Mouse (Mus musculus): ENCODE measurements at regions not wholly inside any gene's neighbourhood (a gene's known extent, or its start where the extent isn't known, plus 50 kb on each side); places are given as distances from the start of the nearest gene placed in this dataset.

GRCm38 (mm10) chr3:56789155-56789554, 512.6 kb downstream of the Tm4sf1 start:
- DNase-seq = no peak

DNA sequence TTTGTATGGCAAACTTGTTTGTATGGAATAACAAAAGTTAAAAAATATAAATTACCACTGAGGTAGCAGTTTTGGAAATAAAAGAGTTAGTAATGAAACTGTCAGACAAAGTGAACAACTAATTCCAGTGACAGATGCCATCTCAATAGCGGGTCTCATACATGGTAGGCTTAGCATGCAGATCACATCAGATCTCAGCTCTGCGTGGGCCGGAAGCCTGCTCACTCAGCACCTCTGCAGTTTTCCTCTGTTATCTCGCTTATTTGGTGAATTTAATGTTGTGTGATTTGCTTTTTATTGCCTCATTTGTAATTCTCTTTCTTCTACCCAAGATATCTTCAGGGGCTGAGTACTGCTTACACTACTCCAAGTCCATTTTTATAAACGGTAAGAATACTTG, 527.9 kb downstream of the Tm4sf1 start:
- DNase-seq = peak in 1 of 2 experiments; percentile 35

- no peak for DNase-seq
These were observed 531.6 kb downstream of the Tm4sf1 start for GRCm38 (mm10) chr3:56770225-56770624.

DNA sequence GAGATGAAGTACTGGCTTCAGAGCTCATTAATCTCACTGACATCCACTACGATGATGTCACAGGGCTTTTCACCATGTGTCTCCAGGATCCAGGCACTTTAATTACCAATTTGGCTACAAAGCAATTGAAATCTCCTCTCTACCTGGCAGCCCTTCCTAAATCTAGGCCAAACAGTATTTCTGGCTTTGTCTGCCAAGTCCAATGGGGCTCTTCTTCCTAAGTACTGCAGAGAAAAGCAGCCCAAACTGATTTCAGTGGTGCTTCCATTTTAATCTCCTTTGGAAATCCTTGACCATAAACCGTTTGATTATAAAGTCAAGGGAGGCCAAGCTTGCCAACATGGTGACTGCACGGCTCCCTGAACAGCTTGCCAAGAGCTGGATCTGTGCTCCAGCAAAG, 534.7 kb downstream of the Tm4sf1 start:
- no peak for DNase-seq

- no peak for DNase-seq
These were observed 537.5 kb downstream of the Tm4sf1 start for GRCm38 (mm10) chr3:56764336-56764735.

GRCm38 (mm10) chr3:56763896-56764295, 537.9 kb downstream of the Tm4sf1 start:
- DNase-seq = no peak

GRCm38 (mm10) chr3:56753654-56754053, 548.1 kb downstream of the Tm4sf1 start:
- no peak for DNase-seq

DNA sequence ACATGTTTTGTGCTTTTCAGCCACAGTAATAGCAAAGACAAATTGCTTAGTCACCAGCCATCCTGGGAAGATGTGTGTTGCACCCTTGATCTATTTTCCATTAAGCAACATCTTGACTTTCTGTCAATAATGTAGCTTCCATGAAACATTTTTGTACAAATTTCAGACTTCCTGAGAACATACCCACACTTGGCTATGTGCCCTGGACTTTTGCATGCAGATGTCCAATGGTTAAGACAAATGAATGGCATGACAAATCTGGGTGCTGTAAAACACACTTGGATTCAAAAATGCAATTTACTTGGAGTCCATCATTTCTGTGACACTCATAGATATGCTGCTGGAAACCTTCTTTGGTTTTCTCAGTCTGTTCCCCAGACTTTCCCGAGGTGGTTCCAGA, 549.9 kb downstream of the Tm4sf1 start:
- DNase-seq = peak in 1 of 2 experiments; percentile 6

GRCm38 (mm10) chr3:56740902-56741301, 557.4 kb upstream of the Nbea start:
- no peak for DNase-seq

DNA sequence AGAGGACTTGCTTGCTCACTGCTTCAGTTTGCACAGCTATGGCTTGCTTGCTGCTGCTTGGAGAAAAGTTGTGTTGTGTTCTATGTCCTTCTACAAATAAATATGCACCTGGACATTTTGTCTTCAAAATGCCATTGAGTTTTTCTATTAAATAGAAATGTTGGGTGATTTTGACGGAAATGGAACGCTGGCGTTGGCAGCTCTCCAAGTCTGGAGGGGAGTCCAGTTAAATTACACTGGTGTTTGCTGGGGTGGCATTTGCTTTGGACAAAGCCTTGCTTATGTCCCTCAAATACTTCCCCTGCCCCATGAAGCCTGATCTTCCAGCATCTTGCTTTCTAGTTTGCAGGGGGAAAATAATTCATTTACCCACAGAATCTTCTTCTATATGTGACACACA, 556.0 kb upstream of the Nbea start:
- no peak for DNase-seq

GRCm38 (mm10) chr3:56730849-56731248, 547.3 kb upstream of the Nbea start:
- DNase-seq = no peak

GRCm38 (mm10) chr3:56724991-56725390, 541.5 kb upstream of the Nbea start:
- DNase-seq = no peak

GRCm38 (mm10) chr3:56708260-56708659, 524.8 kb upstream of the Nbea start:
- no peak for DNase-seq

GRCm38 (mm10) chr3:56707312-56707711, 523.8 kb upstream of the Nbea start:
- no peak for DNase-seq

DNA sequence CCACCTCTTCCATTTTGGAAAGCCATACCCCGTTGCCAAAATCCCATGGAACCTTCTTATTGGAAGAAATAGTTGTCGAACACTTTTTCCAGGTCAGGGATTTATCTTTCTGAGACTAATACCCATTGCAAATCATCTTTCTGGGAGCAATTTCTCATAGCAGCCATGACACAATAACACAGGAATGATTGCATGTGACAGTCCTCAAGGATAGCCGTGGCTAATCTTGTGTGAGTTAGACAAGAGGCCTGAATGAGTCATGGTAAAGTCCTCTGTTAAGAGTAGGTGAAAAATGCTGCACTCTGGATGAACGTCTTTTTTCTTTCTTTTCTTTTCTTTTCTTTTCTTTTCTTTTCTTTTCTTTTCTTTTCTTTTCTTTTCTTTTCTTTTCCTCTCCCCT, 522.5 kb upstream of the Nbea start:
- DNase-seq = no peak

- no peak for DNase-seq
These were observed 515.4 kb upstream of the Nbea start for GRCm38 (mm10) chr3:56698941-56699340.

DNA sequence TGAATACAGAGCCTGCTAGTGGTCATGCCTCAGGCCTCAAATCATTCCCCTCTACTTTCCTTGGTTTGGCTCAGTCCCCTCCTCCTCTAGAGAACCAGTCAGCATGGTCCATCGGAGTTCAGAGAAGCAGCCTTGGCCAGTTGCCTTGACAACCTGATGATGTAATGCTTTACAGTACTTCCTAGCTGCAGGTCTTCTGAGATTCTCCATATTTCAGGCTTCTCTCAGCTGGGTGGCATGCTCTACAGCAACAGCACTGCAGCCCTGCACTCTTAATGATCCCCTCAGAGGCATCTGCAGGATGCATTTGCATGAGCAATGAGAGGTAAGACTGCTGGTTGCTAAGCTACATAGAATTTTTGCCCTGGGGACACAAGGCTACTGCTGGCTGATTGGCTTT, 514.7 kb upstream of the Nbea start:
- DNase-seq = peak in 1 of 2 experiments; percentile 4

GRCm38 (mm10) chr3:56681031-56681430, 497.5 kb upstream of the Nbea start:
- DNase-seq = peak; percentile 22 to 34

- DNase-seq = no peak
These were observed 485.3 kb upstream of the Nbea start for GRCm38 (mm10) chr3:56668829-56669228.

DNA sequence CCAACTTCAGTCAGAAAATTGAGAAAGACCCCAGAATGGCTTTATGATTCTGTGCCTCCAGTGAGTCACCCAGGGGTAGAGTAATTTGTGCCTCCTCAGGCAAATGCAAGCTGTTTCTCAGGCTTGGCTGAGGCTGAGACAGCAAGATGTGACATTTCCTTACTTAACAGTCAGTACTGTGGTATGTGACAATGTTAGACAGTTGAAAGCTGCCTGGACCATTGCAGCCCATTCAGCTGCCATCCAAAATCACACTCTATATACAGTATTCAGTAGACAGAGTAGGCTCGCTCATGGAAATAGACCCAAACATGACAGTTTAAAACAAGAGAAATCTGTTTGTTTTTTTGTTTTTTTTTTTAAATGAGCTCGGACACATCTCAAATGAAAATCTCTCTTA, 477.1 kb upstream of the Nbea start:
- DNase-seq = no peak

DNA sequence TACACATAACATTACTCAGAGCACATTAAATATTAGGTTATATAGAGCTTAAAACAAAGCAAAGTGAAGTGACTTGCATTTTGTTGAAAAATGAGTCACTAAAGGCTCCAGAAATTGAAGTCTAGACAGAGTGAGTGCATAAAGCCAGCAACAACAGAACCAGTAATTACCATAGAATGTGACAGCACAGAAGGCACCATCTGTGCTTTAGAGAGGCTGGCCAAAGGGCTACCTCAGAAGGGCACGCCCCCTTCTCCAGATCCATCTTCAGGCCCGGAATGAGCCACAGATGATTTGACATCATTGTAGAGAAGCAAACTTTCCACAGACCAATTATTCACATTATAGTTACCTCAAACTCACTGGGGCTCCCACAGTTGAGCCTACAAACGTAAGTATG, 463.8 kb upstream of the Nbea start:
- DNase-seq = peak in 1 of 2 experiments; percentile 10

Measured in layer of hippocampus, postnatal 36 days (tissue).